Mouse (Mus musculus): ENCODE measurements around the gene Golim4. TPM values are rescaled to one million over a fixed set of nuclear protein-coding genes. Genes with fewer than 3 reads are reported as not detected.

Golim4 gene
- polyA plus RNA-seq, 1 experiment from 2014 or later, result 42.1 TPM

GRCm38 (mm10) chr3:75936152-75936551 is 20.6 kb downstream of the Golim4 start:
- Histone ChIP-seq H3K4me3 (ENCODE audit: low read depth, low read length) (no peak overlapping the region), H3K9me3 (ENCODE audit: control insufficient read depth, low read length) (peaks cover 6% of the 10 kb centered on the region), H3K27me3 (replicated peaks; ENCODE audit: control insufficient read depth, insufficient read depth, low read length) (no peaks in the 10 kb centered on the region), H3K4me1 (replicated peaks; ENCODE audit: control insufficient read depth, insufficient read depth, low read length) (no peaks in the 10 kb centered on the region), H3K36me3 (ENCODE audit: control insufficient read depth, insufficient read depth, low read length) (no peaks in the 10 kb centered on the region), H3K9ac (ENCODE audit: low read length) (no peak overlapping the region), H3K27ac (ENCODE audit: low read depth) (no peak overlapping the region), H3K4me2 (ENCODE audit: low read length) (no peak overlapping the region)
- 89% methylated on average over 2 of the region's 2 CpGs for WGBS
- DNase-seq (ENCODE audit: low spot score), result no peak
- ATAC-seq (replicated peaks; ENCODE audit: low FRiP score, low TSS enrichment, low read depth), result no peak

GRCm38 (mm10) chr3:75930659-75931225 is 26.0 kb downstream of the Golim4 start:
- DNase-seq (ENCODE audit: low spot score), result no peak
- Histone ChIP-seq H3K4me2 (ENCODE audit: low read length) (no peak overlapping the region), H3K9ac (ENCODE audit: low read length) (no peak overlapping the region), H3K27me3 (replicated peaks; ENCODE audit: control insufficient read depth, insufficient read depth, low read length) (no peaks in the 10 kb centered on the region), H3K36me3 (ENCODE audit: control insufficient read depth, insufficient read depth, low read length) (no peaks in the 10 kb centered on the region), H3K4me3 (ENCODE audit: low read depth, low read length) (no peak overlapping the region), H3K27ac (ENCODE audit: low read depth) (no peak overlapping the region), H3K9me3 (ENCODE audit: control insufficient read depth, low read length) (peaks cover 6% of the 10 kb centered on the region), H3K4me1 (replicated peaks; ENCODE audit: control insufficient read depth, insufficient read depth, low read length) (no peaks in the 10 kb centered on the region)
- 82% methylated on average over 2 of the region's 2 CpGs for WGBS
- ATAC-seq (replicated peaks; ENCODE audit: low FRiP score, low TSS enrichment, low read depth), result no peak

DNA sequence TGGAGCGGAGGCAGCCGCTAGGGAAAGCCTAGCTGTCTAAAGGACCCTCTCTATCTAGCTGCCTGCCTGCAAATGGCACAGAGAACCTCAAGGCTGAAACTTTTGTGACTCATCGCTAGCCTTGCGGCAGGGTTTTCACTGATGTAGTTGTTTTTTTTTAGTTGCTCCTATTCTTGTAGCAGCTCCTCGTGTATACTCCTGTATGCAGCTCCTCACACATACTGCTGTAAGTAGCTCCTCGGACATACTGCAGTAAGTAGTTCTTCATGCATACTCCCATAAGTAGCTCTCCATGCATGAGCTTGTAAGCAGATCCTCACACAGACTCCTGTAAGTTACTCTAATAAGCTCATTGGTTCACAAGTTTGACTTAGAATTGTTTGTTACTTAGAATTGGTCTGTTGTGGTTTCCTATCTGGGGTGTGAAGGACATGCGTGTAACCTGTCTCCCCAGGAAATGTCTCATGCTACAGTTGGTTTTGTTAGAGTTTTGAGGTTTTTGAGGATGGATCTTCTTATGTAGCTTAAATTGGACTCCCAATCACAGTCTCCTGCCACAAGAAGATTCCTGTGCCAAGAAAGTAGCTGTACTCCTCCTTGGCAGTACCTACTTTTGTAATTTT is 26.7 kb downstream of the Golim4 start:
- no peak overlapping the region for H3K4me3 ChIP-seq (ENCODE audit: low read depth, low read length)
- H3K4me1 ChIP-seq (replicated peaks; ENCODE audit: control insufficient read depth, insufficient read depth, low read length), result no peaks in the 10 kb centered on the region
- WGBS, result 90% methylated on average over 7 of the region's 7 CpGs
- ATAC-seq (replicated peaks; ENCODE audit: low FRiP score, low TSS enrichment, low read depth), result no peak
- no peak for DNase-seq (ENCODE audit: low spot score)
- H3K9ac ChIP-seq (ENCODE audit: low read length), result no peak overlapping the region
- H3K4me2 ChIP-seq (ENCODE audit: low read length), result no peak overlapping the region
- peaks cover 6% of the 10 kb centered on the region for H3K9me3 ChIP-seq (ENCODE audit: control insufficient read depth, low read length)
- no peak overlapping the region for H3K27ac ChIP-seq (ENCODE audit: low read depth)
- H3K36me3 ChIP-seq (ENCODE audit: control insufficient read depth, insufficient read depth, low read length), result no peaks in the 10 kb centered on the region
- H3K27me3 ChIP-seq (replicated peaks; ENCODE audit: control insufficient read depth, insufficient read depth, low read length), result no peaks in the 10 kb centered on the region

DNA sequence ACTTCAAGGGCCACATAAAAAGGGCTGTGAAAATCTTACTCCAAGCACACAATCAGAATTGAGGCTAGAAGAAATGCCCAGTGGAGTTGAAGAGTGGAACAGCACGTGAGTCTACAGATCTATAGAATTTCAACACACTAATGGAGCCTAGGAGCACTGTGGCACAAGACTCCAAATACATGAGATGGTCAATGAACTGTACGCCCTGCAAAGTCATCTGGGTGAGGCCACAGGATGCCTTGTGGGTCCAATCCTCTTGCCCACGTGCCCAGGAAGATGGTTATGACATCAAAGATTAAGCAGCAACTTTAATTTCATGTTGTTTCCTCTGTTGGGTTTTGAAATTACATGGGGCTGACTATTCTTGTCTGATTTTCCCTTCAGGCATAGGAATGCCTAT is 30.4 kb downstream of the Golim4 start:
- Histone ChIP-seq H3K36me3 (ENCODE audit: control insufficient read depth, insufficient read depth, low read length) (no peaks in the 10 kb centered on the region), H3K4me1 (replicated peaks; ENCODE audit: control insufficient read depth, insufficient read depth, low read length) (no peaks in the 10 kb centered on the region), H3K9ac (ENCODE audit: low read length) (no peak overlapping the region), H3K27me3 (replicated peaks; ENCODE audit: control insufficient read depth, insufficient read depth, low read length) (no peaks in the 10 kb centered on the region), H3K4me3 (ENCODE audit: low read depth, low read length) (no peak overlapping the region), H3K27ac (ENCODE audit: low read depth) (no peak overlapping the region), H3K9me3 (ENCODE audit: control insufficient read depth, low read length) (no peaks in the 10 kb centered on the region), H3K4me2 (ENCODE audit: low read length) (no peak overlapping the region)
- WGBS, result 81% methylated on average over 3 of the region's 3 CpGs
- ATAC-seq (replicated peaks; ENCODE audit: low FRiP score, low TSS enrichment, low read depth) (no peak), DNase-seq (ENCODE audit: low spot score) (no peak)

DNA sequence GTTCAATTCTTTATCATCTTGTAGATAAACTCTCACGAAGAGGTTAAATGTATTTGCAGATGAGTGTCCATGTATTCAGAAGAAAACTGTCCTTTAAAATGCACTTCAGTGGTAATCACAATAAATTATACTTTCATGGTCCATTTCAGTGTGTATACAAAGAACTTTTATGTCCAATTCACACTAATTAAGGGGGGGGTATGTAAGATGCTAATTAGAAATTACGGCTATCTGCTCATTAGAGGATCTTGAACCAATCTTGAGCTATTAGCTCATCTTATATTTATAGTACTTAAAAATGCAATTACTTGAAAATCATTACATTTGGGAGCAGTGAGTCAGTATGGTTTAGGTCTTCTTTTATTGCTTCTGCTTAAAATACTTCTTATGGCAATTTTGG is 31.6 kb downstream of the Golim4 start:
- DNase-seq (ENCODE audit: low spot score), result no peak
- WGBS, result 79% methylated on average over 2 of the region's 2 CpGs
- H3K9ac ChIP-seq (ENCODE audit: low read length), result no peak overlapping the region
- no peak overlapping the region for H3K4me2 ChIP-seq (ENCODE audit: low read length)
- H3K4me1 ChIP-seq (replicated peaks; ENCODE audit: control insufficient read depth, insufficient read depth, low read length), result peaks cover 6% of the 10 kb centered on the region; the same call in 1 of the 2 replicates
- H3K27ac ChIP-seq (ENCODE audit: low read depth), result no peak overlapping the region
- no peaks in the 10 kb centered on the region for H3K36me3 ChIP-seq (ENCODE audit: control insufficient read depth, insufficient read depth, low read length)
- no peaks in the 10 kb centered on the region for H3K27me3 ChIP-seq (replicated peaks; ENCODE audit: control insufficient read depth, insufficient read depth, low read length)
- no peak overlapping the region for H3K4me3 ChIP-seq (ENCODE audit: low read depth, low read length)
- no peaks in the 10 kb centered on the region for H3K9me3 ChIP-seq (ENCODE audit: control insufficient read depth, low read length)
- no peak for ATAC-seq (replicated peaks; ENCODE audit: low FRiP score, low TSS enrichment, low read depth)

DNA sequence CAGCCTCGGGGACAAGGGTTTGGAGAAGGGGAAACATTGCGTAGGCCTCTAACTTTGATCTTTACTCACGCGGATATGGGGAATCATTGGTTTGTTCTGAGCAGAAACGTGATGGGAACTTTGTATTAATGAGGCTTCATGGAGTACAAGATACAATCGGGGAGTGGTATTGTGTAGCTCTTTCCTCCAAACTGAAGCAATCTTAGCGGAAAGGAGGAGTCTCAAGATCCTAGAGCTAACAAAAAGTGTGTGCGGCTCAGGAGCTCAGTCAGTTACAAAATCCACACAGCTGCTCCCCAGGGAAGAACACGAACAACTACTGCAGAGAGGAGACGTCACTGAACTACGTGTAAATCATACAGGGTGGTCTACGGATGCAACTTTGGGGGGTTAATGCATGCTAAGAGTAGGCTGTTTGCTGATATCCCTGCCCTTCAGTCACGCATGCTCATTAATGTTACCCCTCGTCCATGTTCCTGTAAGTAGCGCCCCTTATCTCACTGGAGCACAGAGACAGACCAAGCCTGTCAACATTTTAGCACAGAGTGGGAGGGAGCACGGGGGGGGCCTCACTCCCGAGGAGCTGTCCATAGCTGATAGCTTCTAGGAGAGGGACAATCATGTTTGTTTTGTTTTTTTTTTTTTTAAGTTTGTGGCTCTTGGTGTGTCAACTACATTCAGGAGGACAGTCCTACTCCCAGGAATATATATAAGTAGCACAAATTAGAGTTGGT is 38.8 kb downstream of the Golim4 start:
- ATAC-seq (replicated peaks; ENCODE audit: low FRiP score, low TSS enrichment, low read depth), result no peak
- H3K4me1 ChIP-seq (replicated peaks; ENCODE audit: control insufficient read depth, insufficient read depth, low read length), result peaks cover 6% of the 10 kb centered on the region; the same call in 1 of the 2 replicates
- H3K4me2 ChIP-seq (ENCODE audit: low read length), result no peak overlapping the region
- no peaks in the 10 kb centered on the region for H3K36me3 ChIP-seq (ENCODE audit: control insufficient read depth, insufficient read depth, low read length)
- WGBS, result 81% methylated on average over 17 of the region's 17 CpGs
- H3K9me3 ChIP-seq (ENCODE audit: control insufficient read depth, low read length), result no peaks in the 10 kb centered on the region
- no peak overlapping the region for H3K9ac ChIP-seq (ENCODE audit: low read length)
- no peak overlapping the region for H3K27ac ChIP-seq (ENCODE audit: low read depth)
- no peak overlapping the region for H3K4me3 ChIP-seq (ENCODE audit: low read depth, low read length)
- no peak for DNase-seq (ENCODE audit: low spot score)
- no peaks in the 10 kb centered on the region for H3K27me3 ChIP-seq (replicated peaks; ENCODE audit: control insufficient read depth, insufficient read depth, low read length)

DNA sequence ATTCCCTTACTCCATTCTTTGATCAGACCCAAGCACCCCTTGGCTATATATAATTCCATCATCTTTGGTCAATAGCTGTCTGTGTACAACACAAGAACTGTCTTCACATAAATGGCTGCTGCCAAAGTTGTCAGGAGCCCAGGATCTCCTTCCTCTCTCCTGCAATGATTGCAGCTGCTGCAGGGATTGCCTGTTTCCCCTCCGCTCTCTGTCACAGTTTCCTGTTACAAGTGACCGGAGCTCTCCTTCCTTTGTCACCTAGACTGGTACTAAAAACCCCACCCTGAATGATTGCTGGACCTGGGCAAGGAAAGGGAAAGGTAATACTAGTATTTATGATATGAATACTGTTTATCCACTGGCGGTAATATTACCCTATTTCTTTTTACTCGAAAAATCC is 44.0 kb downstream of the Golim4 start:
- 69% methylated on average over 4 of the region's 4 CpGs for WGBS
- DNase-seq (ENCODE audit: low spot score), result no peak

GRCm38 (mm10) chr3:75910768-75911167 is 46.0 kb downstream of the Golim4 start:
- no peak overlapping the region for H3K27ac ChIP-seq (ENCODE audit: low read depth)
- no peaks in the 10 kb centered on the region; the same call in 1 of the 2 replicates for H3K4me1 ChIP-seq (replicated peaks; ENCODE audit: control insufficient read depth, insufficient read depth, low read length)
- no peaks in the 10 kb centered on the region for H3K9me3 ChIP-seq (ENCODE audit: control insufficient read depth, low read length)
- no peak overlapping the region for H3K4me3 ChIP-seq (ENCODE audit: low read depth, low read length)
- H3K9ac ChIP-seq (ENCODE audit: low read length), result no peak overlapping the region
- H3K27me3 ChIP-seq (replicated peaks; ENCODE audit: control insufficient read depth, insufficient read depth, low read length), result no peaks in the 10 kb centered on the region
- ATAC-seq (replicated peaks; ENCODE audit: low FRiP score, low TSS enrichment, low read depth), result no peak
- H3K4me2 ChIP-seq (ENCODE audit: low read length), result no peak overlapping the region
- DNase-seq (ENCODE audit: low spot score), result no peak
- peaks cover 10% of the 10 kb centered on the region; the same call in 1 of the 2 replicates for H3K36me3 ChIP-seq (ENCODE audit: control insufficient read depth, insufficient read depth, low read length)

More for the DNA sequence above, 44.0 kb downstream of the Golim4 start:
- H3K4me3 ChIP-seq (ENCODE audit: low read depth, low read length), result no peak overlapping the region
- no peaks in the 10 kb centered on the region for H3K36me3 ChIP-seq (ENCODE audit: control insufficient read depth, insufficient read depth, low read length)
- no peaks in the 10 kb centered on the region for H3K9me3 ChIP-seq (ENCODE audit: control insufficient read depth, low read length)
- H3K4me1 ChIP-seq (replicated peaks; ENCODE audit: control insufficient read depth, insufficient read depth, low read length), result no peaks in the 10 kb centered on the region; the same call in 1 of the 2 replicates
- H3K27ac ChIP-seq (ENCODE audit: low read depth), result no peak overlapping the region
- H3K9ac ChIP-seq (ENCODE audit: low read length), result no peak overlapping the region
- no peaks in the 10 kb centered on the region for H3K27me3 ChIP-seq (replicated peaks; ENCODE audit: control insufficient read depth, insufficient read depth, low read length)
- no peak for ATAC-seq (replicated peaks; ENCODE audit: low FRiP score, low TSS enrichment, low read depth)
- no peak overlapping the region for H3K4me2 ChIP-seq (ENCODE audit: low read length)
